Mouse (Mus musculus) kidney, adult 2 months (tissue): ENCODE measurements around the gene Tnxb.

ENCODE experiments used
- CTCF ChIP-seq: fragments of 200-500 bp; conservative IDR thresholded peaks from 2 replicates; pipeline ENCODE4 v1.5.1; 2011; ENCODE audit warnings: low read depth, mild to moderate bottlenecking, control low read depth, low read length, moderate library complexity, mixed read lengths; ENCODE audit not compliant: insufficient read depth, insufficient read length
- POLR2A ChIP-seq: fragments of 200-500 bp; IDR thresholded peaks from one replicate; pipeline ENCODE4 v1.6.1; 2011; ENCODE audit warnings: low read depth, low read length, control low read depth

GRCm38 (mm10) chr17:34652546-34652945, 17.8 kb upstream of the Tnxb start:
- TF ChIP-seq POLR2A = no peak
- TF ChIP-seq CTCF = no peak
